8 mouse cellular contexts compared by ENCODE assay signal in the genomic region with DNA sequence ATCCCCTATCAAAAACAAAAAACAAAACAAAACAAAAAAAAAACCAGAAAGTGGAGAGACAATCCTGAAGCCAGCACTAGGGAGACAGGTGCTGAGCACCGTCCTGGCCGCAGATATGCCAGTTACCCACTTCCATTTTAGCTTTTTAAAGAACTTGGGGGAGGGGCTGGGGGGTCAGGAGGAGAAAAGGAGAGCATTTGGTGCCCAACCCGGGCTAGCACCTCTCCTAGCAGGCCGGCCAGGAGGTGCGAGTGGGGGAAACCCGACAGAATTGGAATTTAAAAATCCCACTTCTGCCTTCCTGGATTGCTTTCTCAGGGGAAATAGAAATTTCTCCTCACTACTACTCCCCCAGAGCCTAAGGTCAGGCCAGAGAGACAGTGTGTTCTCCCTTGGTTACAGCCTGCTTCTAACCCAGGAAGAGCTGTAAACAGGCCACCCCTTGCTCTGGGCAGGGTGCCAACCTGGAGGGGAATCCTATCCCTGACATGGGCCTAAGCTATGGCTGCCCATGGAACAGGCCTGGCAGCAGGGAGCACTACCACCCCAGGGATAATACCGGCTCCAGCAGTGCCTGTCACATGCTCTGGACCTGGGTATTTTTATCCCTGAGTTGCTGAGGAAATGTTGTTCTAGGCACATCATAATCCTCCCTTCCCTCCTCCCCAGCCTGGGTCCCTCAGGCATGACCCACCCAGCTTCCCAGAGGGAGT. TPM values are rescaled to one million over a fixed set of nuclear protein-coding genes. Genes with fewer than 3 reads are reported as not detected.
DNase-seq lines count a peak whose midpoint lies in the region; ATAC-seq and TF ChIP-seq lines count a peak whose summit lies in the region.

No protein-coding gene starts in this region.

- peaks cover 43% of the 10 kb centered on the region for H3K4me1 ChIP-seq in neural tube, embryonic 11.5 days (ENCODE audit: control insufficient read depth, insufficient read depth, low read length)
- peaks cover 25% of the 10 kb centered on the region for H3K4me1 ChIP-seq in intestine, postnatal 0 days (replicated peaks; ENCODE audit: control insufficient read depth, insufficient read depth, low read length)
- peaks cover 68% of the 10 kb centered on the region for H3K4me1 ChIP-seq in liver, embryonic 15.5 days (replicated peaks)

- 54% methylated on average over 7 of the region's 7 CpGs for WGBS in neural tube, embryonic 11.5 days
- WGBS in intestine, postnatal 0 days: 43% methylated on average over 7 of the region's 7 CpGs
- 52% methylated on average over 7 of the region's 7 CpGs for WGBS in liver, embryonic 15.5 days (ENCODE audit: insufficient replicate concordance)

- no peak for ATAC-seq in neural tube, embryonic 11.5 days (ENCODE audit: insufficient read depth, low FRiP score, low TSS enrichment)
- ATAC-seq in intestine, postnatal 0 days: no peak
- ATAC-seq in liver, embryonic 15.5 days (ENCODE audit: insufficient read depth): no peak

- no peaks in the 10 kb centered on the region for H3K27me3 ChIP-seq in neural tube, embryonic 11.5 days (ENCODE audit: control insufficient read depth, insufficient read depth, low read length)
- no peaks in the 10 kb centered on the region for H3K27me3 ChIP-seq in intestine, postnatal 0 days (replicated peaks; ENCODE audit: control insufficient read depth, insufficient read depth, low read length)
- no peaks in the 10 kb centered on the region for H3K27me3 ChIP-seq in liver, embryonic 15.5 days

- DNase-seq in neural tube, embryonic 11.5 days (ENCODE audit: low spot score): no peak
- no peak for DNase-seq in neural tube, embryonic 10.5 days (ENCODE audit: extremely low spot score, low spot score)
- DNase-seq in cerebellum, postnatal 10 days: peak; percentile 82 to 89
- peak; percentile 88 to 92 for DNase-seq in heart, adult 18-20 months
- DNase-seq in ovary, postnatal 14 days (ENCODE audit: low spot score): peak; percentile 58
- DNase-seq in B cell, adult 2 months: no peak

- peak overlapping the region; percentile 90 for H3K27ac ChIP-seq in neural tube, embryonic 11.5 days (ENCODE audit: low read depth, low read length)
- peak overlapping the region; percentile 46; the same call in 1 of the 2 replicates for H3K27ac ChIP-seq in intestine, postnatal 0 days (ENCODE audit: low read depth, low read length)
- H3K27ac ChIP-seq in liver, embryonic 15.5 days (replicated peaks): peak overlapping the region; percentile 45

- H3K4me2 ChIP-seq in neural tube, embryonic 11.5 days (ENCODE audit: low read depth): peak overlapping the region; percentile 94; the same call in 1 of the 2 replicates
- H3K4me2 ChIP-seq in intestine, postnatal 0 days (replicated peaks; ENCODE audit: low read depth): peak overlapping the region; percentile 84; the same call in 1 of the 2 replicates
- H3K4me2 ChIP-seq in liver, embryonic 15.5 days: peak overlapping the region; percentile 82

- peak overlapping the region; percentile 45; the same call in 1 of the 2 replicates for H3K9ac ChIP-seq in neural tube, embryonic 11.5 days (ENCODE audit: low read length)
- H3K9ac ChIP-seq in intestine, postnatal 0 days (ENCODE audit: low read depth, low read length): no peak overlapping the region
- H3K9ac ChIP-seq in liver, embryonic 15.5 days: no peak overlapping the region

- H3K36me3 ChIP-seq in neural tube, embryonic 11.5 days (ENCODE audit: control insufficient read depth, insufficient read depth, low read length): peaks cover 14% of the 10 kb centered on the region
- H3K36me3 ChIP-seq in intestine, postnatal 0 days (ENCODE audit: control insufficient read depth, insufficient read depth): peaks cover 37% of the 10 kb centered on the region
- H3K36me3 ChIP-seq in liver, embryonic 15.5 days (replicated peaks): peaks cover 66% of the 10 kb centered on the region

- H3K9me3 ChIP-seq in neural tube, embryonic 11.5 days (ENCODE audit: control insufficient read depth, low read length): no peaks in the 10 kb centered on the region
- H3K9me3 ChIP-seq in intestine, postnatal 0 days (ENCODE audit: control insufficient read depth): no peaks in the 10 kb centered on the region
- H3K9me3 ChIP-seq in liver, embryonic 15.5 days (replicated peaks): no peaks in the 10 kb centered on the region

- H3K4me3 ChIP-seq in neural tube, embryonic 11.5 days (ENCODE audit: low read depth, low read length): no peak overlapping the region
- H3K4me3 ChIP-seq in intestine, postnatal 0 days (ENCODE audit: low read depth, low read length): no peak overlapping the region
- H3K4me3 ChIP-seq in liver, embryonic 15.5 days (replicated peaks): no peak overlapping the region

- TF ChIP-seq CTCF in intestine, postnatal 0 days (IDR thresholded peaks at IDR 0.05; ENCODE audit: low read depth): no peak; the same call in 1 of the 2 replicates

RNA-seq across cellular contexts. Expression of a gene that starts 4.8 kb away (rescaled TPM):
- 45.4 and 46.8 TPM in 2 replicates for polyA plus RNA-seq in neural tube, embryonic 11.5 days (2014; fragmentation: Nextera tagmentation; extraction: Ambion mirVana)
- 100 to 1,000 TPM; 458 to 487 TPM for total RNA-seq in heart, adult 18-20 months (2021)
- 31.6 and 35.0 TPM in 2 replicates for polyA plus RNA-seq in intestine, postnatal 0 days (2015; fragmentation: Nextera tagmentation; extraction: Ambion mirVana)
- polyA plus RNA-seq in liver, embryonic 15.5 days (2015; fragmentation: Nextera tagmentation; extraction: Ambion mirVana): 18.8 and 20.8 TPM in 2 replicates

RNA-seq across cellular contexts. Expression of a gene that starts 24.7 kb away (rescaled TPM):
- polyA plus RNA-seq in neural tube, embryonic 11.5 days (2014; fragmentation: Nextera tagmentation; extraction: Ambion mirVana): 44.8 and 46.5 TPM in 2 replicates
- total RNA-seq in heart, adult 18-20 months (2021): 10 to 100 TPM; 35.5 to 37.3 TPM
- 46.8 and 47.6 TPM in 2 replicates for polyA plus RNA-seq in intestine, postnatal 0 days (2015; fragmentation: Nextera tagmentation; extraction: Ambion mirVana)
- polyA plus RNA-seq in liver, embryonic 15.5 days (2015; fragmentation: Nextera tagmentation; extraction: Ambion mirVana): 21.1 and 21.4 TPM in 2 replicates

RNA-seq across cellular contexts. Expression of a gene that starts 36.0 kb away (rescaled TPM):
- 133 and 135 TPM in 2 replicates for polyA plus RNA-seq in neural tube, embryonic 11.5 days (2014; fragmentation: Nextera tagmentation; extraction: Ambion mirVana)
- total RNA-seq in heart, adult 18-20 months (2021): 10 to 100 TPM; 35.7 TPM
- 39.3 and 41.6 TPM in 2 replicates for polyA plus RNA-seq in intestine, postnatal 0 days (2015; fragmentation: Nextera tagmentation; extraction: Ambion mirVana)
- 26.1 and 29.8 TPM in 2 replicates for polyA plus RNA-seq in liver, embryonic 15.5 days (2015; fragmentation: Nextera tagmentation; extraction: Ambion mirVana)

RNA-seq across cellular contexts. Expression of a gene that starts 47.6 kb away (rescaled TPM):
- polyA plus RNA-seq in neural tube, embryonic 11.5 days (2014; fragmentation: Nextera tagmentation; extraction: Ambion mirVana): 19.9 and 20.9 TPM in 2 replicates
- total RNA-seq in heart, adult 18-20 months (2021): 10 to 100 TPM in 1 of 2 experiments, 1 to 10 TPM in 1; 9.9 to 15.2 TPM
- polyA plus RNA-seq in intestine, postnatal 0 days (2015; fragmentation: Nextera tagmentation; extraction: Ambion mirVana): 12.0 and 15.0 TPM in 2 replicates
- 8.6 and 8.7 TPM in 2 replicates for polyA plus RNA-seq in liver, embryonic 15.5 days (2015; fragmentation: Nextera tagmentation; extraction: Ambion mirVana)

Comparison
In these comparisons a context has a peak if more than half of its experiments do, and no peak if none do; other contexts are left out.
1. DNase-seq: peak in cerebellum, postnatal 10 days (2 of 2), heart, adult 18-20 months (2 of 2) and ovary, postnatal 14 days (single experiment); none in neural tube, embryonic 11.5 days (single experiment), neural tube, embryonic 10.5 days (single experiment) and B cell, adult 2 months (0 of 2).
2. Peak in every context shown above with its lines, with median percentiles within 50 percentile points of each other: H3K27ac ChIP-seq and H3K4me2 ChIP-seq.